Mouse (Mus musculus): Measurements from ENCODE around the gene Ranbp17.

Gene Ranbp17

GRCm38 (mm10) chr11:33404651-33405050 is 108.9 kb downstream of the Ranbp17 start:
- no peak for ATAC-seq (ENCODE audit: low TSS enrichment)

- no peak for ATAC-seq (ENCODE audit: low TSS enrichment)
Observed at GRCm38 (mm10) chr11:33399346-33399745, 114.2 kb downstream of the Ranbp17 start.

GRCm38 (mm10) chr11:33398701-33399100 is 114.8 kb downstream of the Ranbp17 start:
- no peak for ATAC-seq (ENCODE audit: low TSS enrichment)

- ATAC-seq (ENCODE audit: low TSS enrichment), result no peak
Observed at GRCm38 (mm10) chr11:33396275-33396674, 117.3 kb downstream of the Ranbp17 start.

- ATAC-seq (ENCODE audit: low TSS enrichment), result no peak
Observed at GRCm38 (mm10) chr11:33394093-33394492, 119.5 kb downstream of the Ranbp17 start.

- peak; percentile 91 for ATAC-seq (ENCODE audit: low TSS enrichment)
Observed at GRCm38 (mm10) chr11:33388685-33389084, 124.9 kb downstream of the Ranbp17 start.

GRCm38 (mm10) chr11:33361867-33362266 is 151.7 kb downstream of the Ranbp17 start:
- no peak for ATAC-seq (ENCODE audit: low TSS enrichment)

- ATAC-seq (ENCODE audit: low TSS enrichment), result no peak
Observed at GRCm38 (mm10) chr11:33349269-33349668, 164.3 kb downstream of the Ranbp17 start.

GRCm38 (mm10) chr11:33342061-33342460 is 171.5 kb downstream of the Ranbp17 start:
- no peak for ATAC-seq (ENCODE audit: low TSS enrichment)

GRCm38 (mm10) chr11:33336552-33337121 is 176.9 kb downstream of the Ranbp17 start:
- ATAC-seq (ENCODE audit: low TSS enrichment), result peak; percentile 85

GRCm38 (mm10) chr11:33335616-33336015 is 177.9 kb downstream of the Ranbp17 start:
- ATAC-seq (ENCODE audit: low TSS enrichment), result no peak

GRCm38 (mm10) chr11:33332137-33332536 is 181.4 kb downstream of the Ranbp17 start:
- no peak for ATAC-seq (ENCODE audit: low TSS enrichment)

- ATAC-seq (ENCODE audit: low TSS enrichment), result no peak
Observed at GRCm38 (mm10) chr11:33319006-33319611, 194.4 kb downstream of the Ranbp17 start.

GRCm38 (mm10) chr11:33309566-33309965 is 204.0 kb downstream of the Ranbp17 start:
- no peak for ATAC-seq (ENCODE audit: low TSS enrichment)

GRCm38 (mm10) chr11:33300859-33301258 is 212.7 kb downstream of the Ranbp17 start:
- ATAC-seq (ENCODE audit: low TSS enrichment), result no peak

GRCm38 (mm10) chr11:33299371-33299770 is 214.2 kb downstream of the Ranbp17 start:
- no peak for ATAC-seq (ENCODE audit: low TSS enrichment)

GRCm38 (mm10) chr11:33297121-33297520 is 216.4 kb downstream of the Ranbp17 start:
- ATAC-seq (ENCODE audit: low TSS enrichment), result no peak

GRCm38 (mm10) chr11:33295422-33295821 is 218.1 kb downstream of the Ranbp17 start:
- no peak for ATAC-seq (ENCODE audit: low TSS enrichment)

GRCm38 (mm10) chr11:33294063-33294462 is 219.5 kb downstream of the Ranbp17 start:
- no peak for ATAC-seq (ENCODE audit: low TSS enrichment)

- ATAC-seq (ENCODE audit: low TSS enrichment), result no peak
Observed at GRCm38 (mm10) chr11:33278571-33278970, 235.0 kb downstream of the Ranbp17 start.

GRCm38 (mm10) chr11:33276637-33277036 is 236.9 kb downstream of the Ranbp17 start, which contains the start of gene Gm12117:
Gm12117 (minus strand) TSS chr11:33276737.
- ATAC-seq (ENCODE audit: low TSS enrichment), result no peak

GRCm38 (mm10) chr11:33274816-33275215 is 238.7 kb downstream of the Ranbp17 start:
- no peak for ATAC-seq (ENCODE audit: low TSS enrichment)

GRCm38 (mm10) chr11:33274294-33274693 is 239.3 kb downstream of the Ranbp17 start:
- ATAC-seq (ENCODE audit: low TSS enrichment), result no peak

GRCm38 (mm10) chr11:33240295-33240694 is 273.3 kb downstream of the Ranbp17 start:
- ATAC-seq (ENCODE audit: low TSS enrichment), result no peak
